Mouse (Mus musculus) bone marrow, adult 2 months (tissue): Measurements from ENCODE around the gene Ablim1.

Experiments used
- CTCF ChIP-seq: fragments of 200-500 bp; IDR thresholded peaks from 2 replicates; pipeline ENCODE4 v1.5.1; 2011; ENCODE audit warnings: low read length, control low read depth; ENCODE audit not compliant: control insufficient read depth, insufficient read depth
- POLR2A ChIP-seq: fragments of 200-500 bp; IDR thresholded peaks from 2 replicates; pipeline ENCODE4 v1.6.1; 2011; ENCODE audit warnings: low read depth, mild to moderate bottlenecking, control low read depth, low read length, borderline replicate concordance; ENCODE audit not compliant: control insufficient read depth

GRCm38 (mm10) chr19:57115670-57116069, 199.0 kb downstream of the Ablim1 start:
- TF ChIP-seq POLR2A, result no peak
- no peak for TF ChIP-seq CTCF
